Mouse (Mus musculus) CH12.LX (cell line): ENCODE measurements at regions not wholly inside any gene's neighbourhood (a gene's known extent, or its start where the extent isn't known, plus 50 kb on each side); places are given as distances from the start of the nearest gene placed in this dataset.

Experiments
- DNase-seq: peaks from one replicate; pipeline ENCODE4 v3.0.0-alpha.2; 2013; ENCODE audit errors: extremely low read depth
- H3K27ac ChIP-seq: 2 replicates; pipeline ENCODE4 v1.5.1; 2012; ENCODE audit warnings: low read depth, mild to moderate bottlenecking, control low read depth, moderate library complexity; ENCODE audit not compliant: insufficient read depth
- H3K27me3 ChIP-seq: replicated peaks from 2 replicates; pipeline ENCODE3; 2012; ENCODE audit warnings: inconsistent platforms
- H3K36me3 ChIP-seq, 2 experiments: replicated peaks in 1 of 2; 2 replicates each; pipeline versions ENCODE3 to v1.6.1; 2012; ENCODE audit warnings: inconsistent platforms in 1 of 2, low read length in 1 of 2, mild to moderate bottlenecking in 1 of 2, mixed read lengths in 1 of 2, moderate library complexity in 1 of 2; ENCODE audit not compliant: control insufficient read depth in 1 of 2, insufficient read depth in 1 of 2
- H3K4me1 ChIP-seq, 2 experiments: 2 replicates each; pipeline ENCODE4 v1.6.1; 2012; ENCODE audit warnings: inconsistent platforms in 1 of 2, moderate library complexity in 1 of 2; ENCODE audit not compliant: insufficient read depth in 2 of 2, control insufficient read depth in 1 of 2
- H3K4me2 ChIP-seq: 2 replicates; pipeline ENCODE4 v1.6.1; 2012; ENCODE audit warnings: low read depth, mild to moderate bottlenecking, control low read depth; ENCODE audit not compliant: poor library complexity, insufficient read depth, severe bottlenecking
- H3K4me3 ChIP-seq, 3 experiments: fragments of 150-350 bp in 1 of 3; sonication (generic) in 1 of 3; replicated peaks in 1 of 3; 2 replicates each; pipeline versions ENCODE3 to v1.5.1; 2011 to 2012; ENCODE audit warnings: low read depth in 2 of 3, low read length in 2 of 3, mild to moderate bottlenecking in 2 of 3, moderate library complexity in 2 of 3, control low read depth in 1 of 3, improper control_type of control experiment in 1 of 3, inconsistent platforms in 1 of 3, mixed read lengths in 1 of 3; ENCODE audit not compliant: poor library complexity in 1 of 3
- H3K79me2 ChIP-seq: replicated peaks from 2 replicates; pipeline ENCODE4 v1.6.1; 2012; ENCODE audit warnings: mild to moderate bottlenecking, moderate library complexity; ENCODE audit not compliant: control insufficient read depth, poor library complexity, insufficient read depth, severe bottlenecking; ENCODE audit errors: extremely low read depth
- H3K9ac ChIP-seq: 2 replicates; pipeline ENCODE4 v1.6.1; 2012; ENCODE audit warnings: low read depth, mild to moderate bottlenecking, control low read depth, moderate library complexity; ENCODE audit not compliant: insufficient read depth
- H3K9me3 ChIP-seq: replicated peaks from 2 replicates; pipeline ENCODE3; 2012; ENCODE audit warnings: low read length, inconsistent platforms, mixed read lengths
- BHLHE40 ChIP-seq: IDR thresholded peaks from 2 replicates; pipeline ENCODE4 v1.6.1; 2011; ENCODE audit warnings: mild to moderate bottlenecking, low read depth, low read length, improper control_type of control experiment
- CHD2 ChIP-seq: IDR thresholded peaks from 2 replicates; pipeline ENCODE4 v1.6.1; 2011; ENCODE audit warnings: low read length, improper control_type of control experiment
- CTCF ChIP-seq, 2 experiments: IDR thresholded peaks in 1 of 2; conservative IDR thresholded peaks in 1 of 2; 2 replicates each; pipeline ENCODE4 v1.5.1; 2011 to 2012; ENCODE audit warnings: low read depth in 2 of 2, low read length in 2 of 2, improper control_type of control experiment in 1 of 2, inconsistent platforms in 1 of 2, mild to moderate bottlenecking in 1 of 2, moderate library complexity in 1 of 2
- E2F4 ChIP-seq: IDR thresholded peaks from 2 replicates; pipeline ENCODE4 v1.6.1; 2011; ENCODE audit warnings: low read depth, low read length, improper control_type of control experiment; ENCODE audit not compliant: insufficient replicate concordance
- ELF1 ChIP-seq: IDR thresholded peaks from 2 replicates; pipeline ENCODE4 v1.6.1; 2014; ENCODE audit warnings: low read depth, mild to moderate bottlenecking, inconsistent platforms, low read length, improper control_type of control experiment
- GABPA ChIP-seq: IDR thresholded peaks from 2 replicates; pipeline ENCODE4 v1.6.1; 2012; ENCODE audit warnings: low read depth, low read length, improper control_type of control experiment, inconsistent platforms; ENCODE audit not compliant: insufficient replicate concordance
- IRF4 ChIP-seq: IDR thresholded peaks from 2 replicates; pipeline ENCODE4 v1.6.1; 2014; ENCODE audit warnings: low read depth, mild to moderate bottlenecking, inconsistent platforms, low read length, improper control_type of control experiment
- JUN ChIP-seq: IDR thresholded peaks from 2 replicates; pipeline ENCODE4 v1.6.1; 2011; ENCODE audit warnings: low read depth, mild to moderate bottlenecking, low read length, improper control_type of control experiment, moderate library complexity; ENCODE audit not compliant: insufficient read depth
- JUND ChIP-seq: conservative IDR thresholded peaks from 2 replicates; pipeline ENCODE4 v1.6.1; 2011; ENCODE audit warnings: low read depth, low read length, improper control_type of control experiment
- KAT2A ChIP-seq: IDR thresholded peaks from 2 replicates; pipeline ENCODE4 v1.6.1; 2012; ENCODE audit warnings: low read length, improper control_type of control experiment, inconsistent platforms; ENCODE audit not compliant: insufficient replicate concordance
- MAX ChIP-seq: IDR thresholded peaks from 2 replicates; pipeline ENCODE4 v1.6.1; 2011; ENCODE audit warnings: low read length, improper control_type of control experiment
- MXI1 ChIP-seq: IDR thresholded peaks from 2 replicates; pipeline ENCODE4 v1.6.1; 2011; ENCODE audit warnings: mild to moderate bottlenecking, low read depth, low read length, improper control_type of control experiment
- MYC ChIP-seq: IDR thresholded peaks from 2 replicates; pipeline ENCODE4 v1.6.1; 2011; ENCODE audit warnings: low read depth, mild to moderate bottlenecking, improper control_type of control experiment, low read length
- PAX5 ChIP-seq: IDR thresholded peaks from 2 replicates; pipeline ENCODE4 v1.6.1; 2012; ENCODE audit warnings: low read length, inconsistent platforms, mixed read lengths
- POLR2A ChIP-seq: IDR thresholded peaks from 2 replicates; pipeline ENCODE4 v1.6.1; 2011; ENCODE audit warnings: low read depth, mild to moderate bottlenecking, improper control_type of control experiment, low read length
- RCOR1 ChIP-seq: conservative IDR thresholded peaks from 2 replicates; pipeline ENCODE4 v1.6.1; 2012; ENCODE audit warnings: low read depth, mild to moderate bottlenecking, inconsistent platforms, low read length, improper control_type of control experiment
- SMC3 ChIP-seq: IDR thresholded peaks from 2 replicates; pipeline ENCODE4 v1.6.1; 2011; ENCODE audit warnings: low read depth, low read length, improper control_type of control experiment
- TBP ChIP-seq: conservative IDR thresholded peaks from 2 replicates; pipeline ENCODE4 v1.6.1; 2011; ENCODE audit warnings: low read depth, low read length, improper control_type of control experiment
- TCF12 ChIP-seq: IDR thresholded peaks from 2 replicates; pipeline ENCODE4 v1.6.1; 2014; ENCODE audit warnings: low read depth, mild to moderate bottlenecking, inconsistent platforms, low read length, improper control_type of control experiment
- UBTF ChIP-seq: IDR thresholded peaks from 2 replicates; pipeline ENCODE4 v1.6.1; 2012; ENCODE audit warnings: low read depth, mild to moderate bottlenecking, inconsistent platforms, low read length, improper control_type of control experiment, moderate library complexity
- USF1 ChIP-seq: IDR thresholded peaks from 2 replicates; pipeline ENCODE4 v1.6.1; 2014; ENCODE audit warnings: low read depth, mild to moderate bottlenecking, inconsistent platforms, low read length, improper control_type of control experiment
- USF2 ChIP-seq: conservative IDR thresholded peaks from 2 replicates; pipeline ENCODE4 v1.6.1; 2011; ENCODE audit warnings: low read depth, low read length, improper control_type of control experiment
- ZC3H11A ChIP-seq: IDR thresholded peaks from 2 replicates; pipeline ENCODE4 v1.6.1; 2012; ENCODE audit warnings: low read depth, mild to moderate bottlenecking, inconsistent platforms, low read length, improper control_type of control experiment
- ZKSCAN1 ChIP-seq: IDR thresholded peaks from 2 replicates; pipeline ENCODE4 v1.6.1; 2012; ENCODE audit warnings: low read depth, inconsistent platforms, low read length, improper control_type of control experiment, borderline replicate concordance
- ZMIZ1 ChIP-seq: IDR thresholded peaks from 2 replicates; pipeline ENCODE4 v1.6.1; 2012; ENCODE audit warnings: low read depth, mild to moderate bottlenecking, inconsistent platforms, low read length, improper control_type of control experiment
- ZNF384 ChIP-seq: IDR thresholded peaks from 2 replicates; pipeline ENCODE4 v1.6.1; 2012; ENCODE audit warnings: low read depth, low read length, improper control_type of control experiment, inconsistent platforms
- dilution Hi-C: fragments of 300-500 bp; cut with MboI; formaldehyde crosslinking; loops from 2 replicates; pipeline ENCODE4 v1.14.3; 2020; ENCODE audit warnings: low sequenced_read_pairs; ENCODE audit not compliant: extremely low pct_unique_long_range_greater_than_20kb, extremely low pct_ligation_motif_present
- in situ Hi-C: fragments of 300-500 bp; cut with MboI; formaldehyde crosslinking; loops from 3 replicates; pipeline ENCODE4 v1.14.3; 2019; ENCODE audit warnings: low sequenced_read_pairs, low pct_ligation_motif_present, low pct_unique_long_range_greater_than_20kb, mixed read lengths

GRCm38 (mm10) chr1:147273324-147273723, 778.8 kb downstream of the Brinp3 start:
- in situ Hi-C loops = no loop called here
- no peak for DNase-seq
- TF ChIP-seq GABPA = no peak
- TF ChIP-seq ZKSCAN1 = no peak
- TF ChIP-seq E2F4 = no peak
- TF ChIP-seq ZNF384 = no peak
- TF ChIP-seq CHD2 = no peak
- TF ChIP-seq IRF4 = no peak
- no peak for TF ChIP-seq MAX
- no peak for TF ChIP-seq BHLHE40
- TF ChIP-seq MXI1 = no peak
- TF ChIP-seq, all 38 proteins: peak for 0
- dilution Hi-C loops = no loop called here
- H3K9me3 ChIP-seq = peaks cover 7% of the 10 kb centered on the region
- no peak overlapping the region for H3K4me3 ChIP-seq
- no peak overlapping the region for H3K9ac ChIP-seq
- no peaks in the 10 kb centered on the region for H3K4me1 ChIP-seq
- H3K4me2 ChIP-seq = no peak overlapping the region
- H3K27ac ChIP-seq = no peak overlapping the region
- H3K36me3 ChIP-seq = no peaks in the 10 kb centered on the region
- no peaks in the 10 kb centered on the region for H3K27me3 ChIP-seq
- no peaks in the 10 kb centered on the region for H3K79me2 ChIP-seq

GRCm38 (mm10) chr1:147291119-147291518, 796.6 kb downstream of the Brinp3 start:
- no peak overlapping the region for H3K4me3 ChIP-seq
- H3K79me2 ChIP-seq = no peaks in the 10 kb centered on the region
- TF ChIP-seq RCOR1 (no peak), TBP (no peak), USF2 (no peak), GABPA (no peak), SMC3 (no peak), ZKSCAN1 (no peak), USF1 (no peak), JUND (no peak), MAX (no peak)
- H3K4me1 ChIP-seq = no peaks in the 10 kb centered on the region
- no peak overlapping the region for H3K4me2 ChIP-seq
- H3K27ac ChIP-seq = no peak overlapping the region
- no peaks in the 10 kb centered on the region for H3K27me3 ChIP-seq
- in situ Hi-C loops = no loop called here
- H3K36me3 ChIP-seq = no peaks in the 10 kb centered on the region
- H3K9me3 ChIP-seq = peaks cover 12% of the 10 kb centered on the region
- no peak overlapping the region for H3K9ac ChIP-seq
- dilution Hi-C loops = no loop called here
- no peak for DNase-seq

DNA sequence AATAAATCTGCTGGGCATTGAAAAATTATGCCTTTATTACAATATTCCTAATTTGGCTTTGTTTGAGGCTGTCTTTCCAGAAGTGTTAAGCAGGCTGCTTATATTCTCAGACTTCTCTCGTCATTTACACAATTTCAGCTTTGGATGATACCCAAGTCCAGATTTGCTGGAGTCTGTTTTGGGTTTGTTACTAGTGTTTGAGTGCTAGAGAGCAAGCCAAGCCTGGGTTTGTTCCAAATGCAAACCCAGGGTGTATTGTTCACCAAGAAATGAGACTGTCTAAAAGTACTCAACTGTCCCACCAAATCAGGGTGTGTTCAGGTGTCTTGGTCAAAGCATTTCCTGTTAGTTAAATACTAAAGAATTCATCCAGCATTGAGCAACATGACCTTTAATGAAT, 814.7 kb downstream of the Brinp3 start:
- Histone ChIP-seq H3K9me3 (peaks cover 7% of the 10 kb centered on the region), H3K79me2 (no peaks in the 10 kb centered on the region), H3K9ac (no peak overlapping the region), H3K27me3 (no peaks in the 10 kb centered on the region), H3K27ac (no peak overlapping the region), H3K4me3 (no peak overlapping the region), H3K4me2 (no peak overlapping the region), H3K36me3 (no peaks in the 10 kb centered on the region), H3K4me1 (no peaks in the 10 kb centered on the region)
- in situ Hi-C loops (no loop called here), dilution Hi-C loops (no loop called here)
- TF ChIP-seq IRF4 (no peak), ZC3H11A (no peak), CTCF (conservative IDR thresholded peaks at IDR 0.05 in 1 of 2, IDR thresholded peaks at IDR 0.05 in 1 of 2; ENCODE audit: low read depth in 2 of 2, low read length in 2 of 2) (no peak), KAT2A (no peak), USF1 (no peak), ZNF384 (no peak), ZKSCAN1 (no peak), POLR2A (no peak), TCF12 (no peak), PAX5 (no peak), CHD2 (no peak), UBTF (no peak), MXI1 (no peak), ELF1 (no peak), ZMIZ1 (no peak), MYC (no peak), RCOR1 (no peak), JUN (no peak)
- no peak for DNase-seq
